Mouse (Mus musculus): ENCODE results near the gene Itih2. TPM values are rescaled to one million over a fixed set of nuclear protein-coding genes. Genes with fewer than 3 reads are reported as not detected.

Itih2 gene
- total RNA-seq (2021), result 1 to 10 TPM; 7.0 to 7.6 TPM
- long read RNA-seq, experiment 1, result 0 reads
- long read RNA-seq, experiment 2, partial matches to known transcripts, result 0 of 1 reads
- long read RNA-seq, experiment 2, other reads (novel, unspliced or antisense), result 0 of 1 reads

- no peak for DNase-seq
Observed at GRCm38 (mm10) chr2:10131296-10131695, at the start of gene Itih2. Gene Itih2 (minus strand): TSS chr2:10131396.

- peak in 1 of 2 experiments; percentile 12 for DNase-seq
Observed at GRCm38 (mm10) chr2:10169991-10170390, 38.8 kb upstream of the Itih2 start.

- no peak for DNase-seq
Observed at GRCm38 (mm10) chr2:10168016-10168415, 36.8 kb upstream of the Itih2 start.

- DNase-seq, result no peak
Observed at GRCm38 (mm10) chr2:10167283-10167682, 36.1 kb upstream of the Itih2 start.

GRCm38 (mm10) chr2:10166635-10167034, 35.4 kb upstream of the Itih2 start:
- DNase-seq, result no peak

- no peak for DNase-seq
Observed at GRCm38 (mm10) chr2:10162011-10162410, 30.8 kb upstream of the Itih2 start.

- no peak for DNase-seq
Observed at GRCm38 (mm10) chr2:10157184-10157583, 26.0 kb upstream of the Itih2 start.

- peak; percentile 45 to 73 for DNase-seq
Observed at GRCm38 (mm10) chr2:10153201-10154075, 22.2 kb upstream of the Itih2 start, which contains the start of gene Itih5. Gene Itih5 (plus strand): TSS chr2:10153571.

GRCm38 (mm10) chr2:10152590-10152989, 21.4 kb upstream of the Itih2 start:
- DNase-seq, result no peak

- no peak for DNase-seq
Observed at GRCm38 (mm10) chr2:10147176-10147575, 16.0 kb upstream of the Itih2 start.

- no peak for DNase-seq
Observed at GRCm38 (mm10) chr2:10145514-10145913, 14.3 kb upstream of the Itih2 start.

- peak; percentile 57 to 68 for DNase-seq
Observed at GRCm38 (mm10) chr2:10142472-10143454, 11.6 kb upstream of the Itih2 start.

- no peak for DNase-seq
Observed at GRCm38 (mm10) chr2:10140456-10140855, 9.3 kb upstream of the Itih2 start.

GRCm38 (mm10) chr2:10137320-10137719, 6.1 kb upstream of the Itih2 start:
- no peak for DNase-seq

GRCm38 (mm10) chr2:10133941-10134340, 2.7 kb upstream of the Itih2 start:
- DNase-seq, result no peak

- no peak for DNase-seq
Observed at GRCm38 (mm10) chr2:10132128-10132527, 932 bp upstream of the Itih2 start.

GRCm38 (mm10) chr2:10130341-10130990, 730 bp downstream of the Itih2 start:
- peak; percentile 9 to 39 for DNase-seq

GRCm38 (mm10) chr2:10128571-10128970, 2.6 kb downstream of the Itih2 start:
- no peak for DNase-seq

- no peak for DNase-seq
Observed at GRCm38 (mm10) chr2:10127471-10127870, 3.7 kb downstream of the Itih2 start.

GRCm38 (mm10) chr2:10126122-10126521, 5.1 kb downstream of the Itih2 start:
- no peak for DNase-seq

GRCm38 (mm10) chr2:10121826-10122225, 9.4 kb downstream of the Itih2 start:
- peak; percentile 12 to 59 for DNase-seq

GRCm38 (mm10) chr2:10119276-10119675, 11.9 kb downstream of the Itih2 start:
- DNase-seq, result no peak
